Mouse (Mus musculus): ENCODE results near the gene Sprr2a2.
"Not testable (repeated sequence)": the region's sequence is repeated elsewhere in the genome, so short reads cannot be mapped to it uniquely, and the experiment has no call there.

DNA sequence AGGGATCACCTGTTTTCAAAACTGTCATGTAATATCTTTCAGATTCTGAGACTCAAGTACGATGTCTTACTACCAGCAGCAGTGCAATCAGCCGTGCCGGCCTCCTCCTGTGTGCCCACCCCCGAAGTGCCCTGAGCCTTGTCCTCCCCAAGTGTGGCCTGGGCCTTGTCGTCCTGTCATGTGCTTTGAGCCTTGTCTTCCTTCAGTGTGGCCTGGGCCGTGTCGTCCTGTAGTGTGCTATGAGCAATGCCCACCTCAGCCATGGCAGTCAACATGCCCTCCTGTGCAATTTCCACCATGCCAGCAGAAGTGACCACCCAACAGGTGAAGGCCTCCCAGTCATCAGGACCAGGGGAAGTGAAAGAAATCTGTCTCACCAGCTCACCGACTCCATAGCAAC is 3.3 kb downstream of the Sprr2a2 start:
- not testable (repeated sequence) for TF ChIP-seq EP300 (optimal IDR thresholded peaks at IDR 0.05); CTCF (IDR thresholded peaks at IDR 0.05; ENCODE audit: low read depth)
